Mouse (Mus musculus): ENCODE measurements around the gene Nfib. TPM values are rescaled to one million over a fixed set of nuclear protein-coding genes. Genes with fewer than 3 reads are reported as not detected.
A peak's percentile ranks its signal among the peaks of the same experiment; 100 is the strongest.

Nfib gene
- 69.3 and 78.5 TPM in 2 replicates for polyA plus RNA-seq (2012; rRNA removed)

- no peak for TF ChIP-seq CTCF (IDR thresholded peaks at IDR 0.05; ENCODE audit: borderline replicate concordance, extremely low read depth, insufficient read depth, insufficient read length)
- TF ChIP-seq POLR2A (IDR thresholded peaks at IDR 0.05; ENCODE audit: borderline replicate concordance, extremely low read depth, insufficient read depth, insufficient read length, poor library complexity, severe bottlenecking): no peak
- DNase-seq (ENCODE audit: low read depth): peak; percentile 95
Observed at GRCm38 (mm10) chr4:82704841-82705794, at the start of gene Nfib. Nfib (minus strand) TSS chr4:82705750.

GRCm38 (mm10) chr4:82735764-82736163 is 30.2 kb upstream of the Nfib start:
- no peak for DNase-seq (ENCODE audit: low read depth)
- TF ChIP-seq CTCF (IDR thresholded peaks at IDR 0.05; ENCODE audit: borderline replicate concordance, extremely low read depth, insufficient read depth, insufficient read length) (no peak), POLR2A (IDR thresholded peaks at IDR 0.05; ENCODE audit: borderline replicate concordance, extremely low read depth, insufficient read depth, insufficient read length, poor library complexity, severe bottlenecking) (no peak)

GRCm38 (mm10) chr4:82734765-82735481 is 29.4 kb upstream of the Nfib start:
- no peak for TF ChIP-seq CTCF (IDR thresholded peaks at IDR 0.05; ENCODE audit: borderline replicate concordance, extremely low read depth, insufficient read depth, insufficient read length)
- TF ChIP-seq POLR2A (IDR thresholded peaks at IDR 0.05; ENCODE audit: borderline replicate concordance, extremely low read depth, insufficient read depth, insufficient read length, poor library complexity, severe bottlenecking): no peak
- no peak for DNase-seq (ENCODE audit: low read depth)

GRCm38 (mm10) chr4:82734348-82734747 is 28.8 kb upstream of the Nfib start:
- no peak for DNase-seq (ENCODE audit: low read depth)
- TF ChIP-seq POLR2A (IDR thresholded peaks at IDR 0.05; ENCODE audit: borderline replicate concordance, extremely low read depth, insufficient read depth, insufficient read length, poor library complexity, severe bottlenecking): no peak
- TF ChIP-seq CTCF (IDR thresholded peaks at IDR 0.05; ENCODE audit: borderline replicate concordance, extremely low read depth, insufficient read depth, insufficient read length): no peak

- TF ChIP-seq CTCF (IDR thresholded peaks at IDR 0.05; ENCODE audit: borderline replicate concordance, extremely low read depth, insufficient read depth, insufficient read length) (no peak), POLR2A (IDR thresholded peaks at IDR 0.05; ENCODE audit: borderline replicate concordance, extremely low read depth, insufficient read depth, insufficient read length, poor library complexity, severe bottlenecking) (no peak)
- DNase-seq (ENCODE audit: low read depth): no peak
Observed at GRCm38 (mm10) chr4:82733636-82734035, 28.1 kb upstream of the Nfib start.

- peak; percentile 72 for DNase-seq (ENCODE audit: low read depth)
- no peak for TF ChIP-seq CTCF (IDR thresholded peaks at IDR 0.05; ENCODE audit: borderline replicate concordance, extremely low read depth, insufficient read depth, insufficient read length)
- no peak for TF ChIP-seq POLR2A (IDR thresholded peaks at IDR 0.05; ENCODE audit: borderline replicate concordance, extremely low read depth, insufficient read depth, insufficient read length, poor library complexity, severe bottlenecking)
Observed at GRCm38 (mm10) chr4:82730248-82730887, 24.8 kb upstream of the Nfib start.

- DNase-seq (ENCODE audit: low read depth): no peak
- no peak for TF ChIP-seq POLR2A (IDR thresholded peaks at IDR 0.05; ENCODE audit: borderline replicate concordance, extremely low read depth, insufficient read depth, insufficient read length, poor library complexity, severe bottlenecking)
- no peak for TF ChIP-seq CTCF (IDR thresholded peaks at IDR 0.05; ENCODE audit: borderline replicate concordance, extremely low read depth, insufficient read depth, insufficient read length)
Observed at GRCm38 (mm10) chr4:82724058-82724457, 18.5 kb upstream of the Nfib start.

GRCm38 (mm10) chr4:82723048-82723447 is 17.5 kb upstream of the Nfib start:
- peak; percentile 57 for DNase-seq (ENCODE audit: low read depth)
- TF ChIP-seq CTCF (IDR thresholded peaks at IDR 0.05; ENCODE audit: borderline replicate concordance, extremely low read depth, insufficient read depth, insufficient read length): no peak

- no peak for TF ChIP-seq POLR2A (IDR thresholded peaks at IDR 0.05; ENCODE audit: borderline replicate concordance, extremely low read depth, insufficient read depth, insufficient read length, poor library complexity, severe bottlenecking)
- no peak for DNase-seq (ENCODE audit: low read depth)
Observed at GRCm38 (mm10) chr4:82715833-82716232, 10.3 kb upstream of the Nfib start.

GRCm38 (mm10) chr4:82711611-82712295 is 6.2 kb upstream of the Nfib start:
- TF ChIP-seq CTCF (IDR thresholded peaks at IDR 0.05; ENCODE audit: borderline replicate concordance, extremely low read depth, insufficient read depth, insufficient read length) (no peak), POLR2A (IDR thresholded peaks at IDR 0.05; ENCODE audit: borderline replicate concordance, extremely low read depth, insufficient read depth, insufficient read length, poor library complexity, severe bottlenecking) (no peak)
- DNase-seq (ENCODE audit: low read depth): no peak

GRCm38 (mm10) chr4:82709666-82710065 is 4.1 kb upstream of the Nfib start:
- no peak for TF ChIP-seq CTCF (IDR thresholded peaks at IDR 0.05; ENCODE audit: borderline replicate concordance, extremely low read depth, insufficient read depth, insufficient read length)
- no peak for DNase-seq (ENCODE audit: low read depth)
